Mouse (Mus musculus) CH12.LX (cell line): ENCODE results near the gene Snx11. TPM values are rescaled to one million over a fixed set of nuclear protein-coding genes. Genes with fewer than 3 reads are reported as not detected.
A peak's percentile ranks its signal among the peaks of the same experiment; 100 is the strongest.

ENCODE experiments used
- DNase-seq: peaks from one replicate; pipeline ENCODE4 v3.0.0-alpha.2; 2013; ENCODE audit errors: extremely low read depth
- H3K27ac ChIP-seq: 2 replicates; pipeline ENCODE4 v1.5.1; 2012; ENCODE audit warnings: low read depth, mild to moderate bottlenecking, control low read depth, moderate library complexity; ENCODE audit not compliant: insufficient read depth
- H3K27me3 ChIP-seq: replicated peaks from 2 replicates; pipeline ENCODE3; 2012; ENCODE audit warnings: inconsistent platforms
- H3K36me3 ChIP-seq, 2 experiments: replicated peaks in 1 of 2; 2 replicates each; pipeline versions ENCODE3 to v1.6.1; 2012; ENCODE audit warnings: inconsistent platforms in 1 of 2, low read length in 1 of 2, mild to moderate bottlenecking in 1 of 2, mixed read lengths in 1 of 2, moderate library complexity in 1 of 2; ENCODE audit not compliant: control insufficient read depth in 1 of 2, insufficient read depth in 1 of 2
- H3K4me1 ChIP-seq, 2 experiments: 2 replicates each; pipeline ENCODE4 v1.6.1; 2012; ENCODE audit warnings: inconsistent platforms in 1 of 2, moderate library complexity in 1 of 2; ENCODE audit not compliant: insufficient read depth in 2 of 2, control insufficient read depth in 1 of 2
- H3K4me2 ChIP-seq: 2 replicates; pipeline ENCODE4 v1.6.1; 2012; ENCODE audit warnings: low read depth, mild to moderate bottlenecking, control low read depth; ENCODE audit not compliant: poor library complexity, insufficient read depth, severe bottlenecking
- H3K4me3 ChIP-seq, 3 experiments: fragments of 150-350 bp in 1 of 3; sonication (generic) in 1 of 3; replicated peaks in 1 of 3; 2 replicates each; pipeline versions ENCODE3 to v1.5.1; 2011 to 2012; ENCODE audit warnings: low read depth in 2 of 3, low read length in 2 of 3, mild to moderate bottlenecking in 2 of 3, moderate library complexity in 2 of 3, control low read depth in 1 of 3, improper control_type of control experiment in 1 of 3, inconsistent platforms in 1 of 3, mixed read lengths in 1 of 3; ENCODE audit not compliant: poor library complexity in 1 of 3
- H3K79me2 ChIP-seq: replicated peaks from 2 replicates; pipeline ENCODE4 v1.6.1; 2012; ENCODE audit warnings: mild to moderate bottlenecking, moderate library complexity; ENCODE audit not compliant: control insufficient read depth, poor library complexity, insufficient read depth, severe bottlenecking; ENCODE audit errors: extremely low read depth
- H3K9ac ChIP-seq: 2 replicates; pipeline ENCODE4 v1.6.1; 2012; ENCODE audit warnings: low read depth, mild to moderate bottlenecking, control low read depth, moderate library complexity; ENCODE audit not compliant: insufficient read depth
- H3K9me3 ChIP-seq: replicated peaks from 2 replicates; pipeline ENCODE3; 2012; ENCODE audit warnings: low read length, inconsistent platforms, mixed read lengths
- BHLHE40 ChIP-seq: IDR thresholded peaks from 2 replicates; pipeline ENCODE4 v1.6.1; 2011; ENCODE audit warnings: mild to moderate bottlenecking, low read depth, low read length, improper control_type of control experiment
- CHD1 ChIP-seq: IDR thresholded peaks from 2 replicates; pipeline ENCODE4 v1.6.1; 2012; ENCODE audit warnings: low read depth, low read length, improper control_type of control experiment, inconsistent platforms
- CHD2 ChIP-seq: IDR thresholded peaks from 2 replicates; pipeline ENCODE4 v1.6.1; 2011; ENCODE audit warnings: low read length, improper control_type of control experiment
- ELF1 ChIP-seq: IDR thresholded peaks from 2 replicates; pipeline ENCODE4 v1.6.1; 2014; ENCODE audit warnings: low read depth, mild to moderate bottlenecking, inconsistent platforms, low read length, improper control_type of control experiment
- EP300 ChIP-seq: IDR thresholded peaks from 2 replicates; pipeline ENCODE4 v1.6.1; 2011; ENCODE audit warnings: low read length, improper control_type of control experiment
- ETS1 ChIP-seq: conservative IDR thresholded peaks from 2 replicates; pipeline ENCODE4 v1.6.1; 2012; ENCODE audit warnings: low read depth, mild to moderate bottlenecking, inconsistent platforms, low read length, improper control_type of control experiment, moderate library complexity
- HCFC1 ChIP-seq: IDR thresholded peaks from 2 replicates; pipeline ENCODE4 v1.6.1; 2012; ENCODE audit warnings: low read depth, mild to moderate bottlenecking, inconsistent platforms, low read length, improper control_type of control experiment
- IRF4 ChIP-seq: IDR thresholded peaks from 2 replicates; pipeline ENCODE4 v1.6.1; 2014; ENCODE audit warnings: low read depth, mild to moderate bottlenecking, inconsistent platforms, low read length, improper control_type of control experiment
- MAZ ChIP-seq: IDR thresholded peaks from 2 replicates; pipeline ENCODE4 v1.6.1; 2012; ENCODE audit warnings: low read depth, mild to moderate bottlenecking, inconsistent platforms, low read length, improper control_type of control experiment, moderate library complexity
- MXI1 ChIP-seq: IDR thresholded peaks from 2 replicates; pipeline ENCODE4 v1.6.1; 2011; ENCODE audit warnings: mild to moderate bottlenecking, low read depth, low read length, improper control_type of control experiment
- MYC ChIP-seq: IDR thresholded peaks from 2 replicates; pipeline ENCODE4 v1.6.1; 2011; ENCODE audit warnings: low read depth, mild to moderate bottlenecking, improper control_type of control experiment, low read length
- NELFE ChIP-seq: IDR thresholded peaks from 2 replicates; pipeline ENCODE4 v1.6.1; 2011; ENCODE audit warnings: low read depth, low read length, improper control_type of control experiment
- NRF1 ChIP-seq: IDR thresholded peaks from 2 replicates; pipeline ENCODE4 v1.6.1; 2014; ENCODE audit warnings: low read depth, mild to moderate bottlenecking, inconsistent platforms, low read length, improper control_type of control experiment, moderate library complexity
- PAX5 ChIP-seq: IDR thresholded peaks from 2 replicates; pipeline ENCODE4 v1.6.1; 2012; ENCODE audit warnings: low read length, inconsistent platforms, mixed read lengths
- POLR2A ChIP-seq: IDR thresholded peaks from 2 replicates; pipeline ENCODE4 v1.6.1; 2011; ENCODE audit warnings: low read depth, mild to moderate bottlenecking, improper control_type of control experiment, low read length
- RCOR1 ChIP-seq: conservative IDR thresholded peaks from 2 replicates; pipeline ENCODE4 v1.6.1; 2012; ENCODE audit warnings: low read depth, mild to moderate bottlenecking, inconsistent platforms, low read length, improper control_type of control experiment
- SIN3A ChIP-seq: IDR thresholded peaks from 2 replicates; pipeline ENCODE4 v1.6.1; 2012; ENCODE audit warnings: low read length, improper control_type of control experiment, inconsistent platforms
- TBP ChIP-seq: conservative IDR thresholded peaks from 2 replicates; pipeline ENCODE4 v1.6.1; 2011; ENCODE audit warnings: low read depth, low read length, improper control_type of control experiment
- TCF12 ChIP-seq: IDR thresholded peaks from 2 replicates; pipeline ENCODE4 v1.6.1; 2014; ENCODE audit warnings: low read depth, mild to moderate bottlenecking, inconsistent platforms, low read length, improper control_type of control experiment
- UBTF ChIP-seq: IDR thresholded peaks from 2 replicates; pipeline ENCODE4 v1.6.1; 2012; ENCODE audit warnings: low read depth, mild to moderate bottlenecking, inconsistent platforms, low read length, improper control_type of control experiment, moderate library complexity
- USF1 ChIP-seq: IDR thresholded peaks from 2 replicates; pipeline ENCODE4 v1.6.1; 2014; ENCODE audit warnings: low read depth, mild to moderate bottlenecking, inconsistent platforms, low read length, improper control_type of control experiment
- ZC3H11A ChIP-seq: IDR thresholded peaks from 2 replicates; pipeline ENCODE4 v1.6.1; 2012; ENCODE audit warnings: low read depth, mild to moderate bottlenecking, inconsistent platforms, low read length, improper control_type of control experiment
- ZKSCAN1 ChIP-seq: IDR thresholded peaks from 2 replicates; pipeline ENCODE4 v1.6.1; 2012; ENCODE audit warnings: low read depth, inconsistent platforms, low read length, improper control_type of control experiment, borderline replicate concordance
- ZMIZ1 ChIP-seq: IDR thresholded peaks from 2 replicates; pipeline ENCODE4 v1.6.1; 2012; ENCODE audit warnings: low read depth, mild to moderate bottlenecking, inconsistent platforms, low read length, improper control_type of control experiment
- dilution Hi-C: fragments of 300-500 bp; cut with MboI; formaldehyde crosslinking; loops from 2 replicates; pipeline ENCODE4 v1.14.3; 2020; ENCODE audit warnings: low sequenced_read_pairs; ENCODE audit not compliant: extremely low pct_unique_long_range_greater_than_20kb, extremely low pct_ligation_motif_present
- in situ Hi-C: fragments of 300-500 bp; cut with MboI; formaldehyde crosslinking; loops from 3 replicates; pipeline ENCODE4 v1.14.3; 2019; ENCODE audit warnings: low sequenced_read_pairs, low pct_ligation_motif_present, low pct_unique_long_range_greater_than_20kb, mixed read lengths
- polyA plus RNA-seq: library from polyadenylated mRNA; unstranded; fragments of >175 nt; gene quantifications from 2 replicates; pipeline ENCODE4 v1.2.1, GENCODE M21; 2012; ENCODE audit warnings: low read depth; ENCODE audit not compliant: insufficient read length
- total RNA-seq, 2 experiments: library from RNA; depleted of rRNA; stranded (reverse); fragments of 300-350 nt in 1 of 2; fragments of >200 nt in 1 of 2; gene quantifications; 2 replicates each; pipeline ENCODE4 v1.2.3; 2012 to 2014

The Snx11 gene
- total and polyA plus RNA-seq, 3 experiments = 153 to 244 (median 217) TPM

DNA sequence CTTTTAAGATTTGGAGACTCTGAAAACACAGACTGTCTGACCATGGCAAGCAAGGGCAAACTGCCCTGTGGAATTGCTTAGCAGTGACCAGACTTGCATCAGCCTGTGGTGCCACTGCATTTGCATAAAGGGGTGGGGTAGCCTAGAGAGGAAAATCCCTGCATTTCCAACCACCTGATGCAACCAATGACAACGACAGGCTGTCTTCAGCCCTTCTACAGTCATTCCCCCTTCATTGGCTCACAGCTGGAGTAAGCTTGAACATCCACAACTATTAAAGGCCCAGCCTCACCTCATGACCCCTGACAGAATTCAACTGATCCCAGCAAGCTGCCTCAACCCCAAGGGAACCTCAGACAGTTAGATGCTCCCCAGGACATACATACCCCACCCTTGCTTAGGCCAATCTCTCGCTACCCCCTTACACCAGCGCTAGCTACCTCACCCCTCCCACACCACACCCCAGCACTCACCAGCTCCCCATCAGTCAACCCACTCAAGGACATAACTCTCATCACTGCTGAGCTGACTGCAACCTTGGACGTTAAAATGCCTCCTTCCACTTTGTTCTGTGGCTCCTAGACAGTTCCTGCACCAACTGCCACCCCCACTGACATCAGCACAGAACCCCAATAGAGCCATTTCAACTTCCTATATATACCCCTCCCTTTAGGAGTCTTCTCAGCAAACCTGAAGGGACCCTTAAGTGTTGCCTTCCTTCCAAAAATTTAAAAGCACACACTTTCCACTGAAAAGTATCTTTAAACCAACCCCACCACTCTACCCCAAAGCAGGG is 45.5 kb upstream of the Snx11 start (continued):
- TF ChIP-seq MXI1 (no peak; the same call in 1 of the 2 replicates), POLR2A (peak; percentile 95), NRF1 (0 out of 2 replicates have a peak, but pooled peaks have one; percentile 25), USF1 (peak; percentile 53), PAX5 (no peak), BHLHE40 (no peak), CHD1 (peak; percentile 96; the same call in 1 of the 2 replicates), ZKSCAN1 (no peak), RCOR1 (peak; percentile 64; the same call in 1 of the 2 replicates), HCFC1 (peak; percentile 35), EP300 (peak; percentile 29; the same call in 1 of the 2 replicates), ZMIZ1 (peak; percentile 95), TBP (peak; percentile 98), IRF4 (peak; percentile 63; the same call in 1 of the 2 replicates), MYC (peak; percentile 89), SIN3A (peak; percentile 99), CHD2 (peak; percentile 32; the same call in 1 of the 2 replicates), ETS1 (peak; percentile 89), ZC3H11A (no peak), UBTF (no peak; the same call in 1 of the 2 replicates), MAZ (peak; percentile 59; the same call in 1 of the 2 replicates), ELF1 (0 out of 2 replicates have a peak, but pooled peaks have one; percentile 15), NELFE (peak; percentile 97)

DNA sequence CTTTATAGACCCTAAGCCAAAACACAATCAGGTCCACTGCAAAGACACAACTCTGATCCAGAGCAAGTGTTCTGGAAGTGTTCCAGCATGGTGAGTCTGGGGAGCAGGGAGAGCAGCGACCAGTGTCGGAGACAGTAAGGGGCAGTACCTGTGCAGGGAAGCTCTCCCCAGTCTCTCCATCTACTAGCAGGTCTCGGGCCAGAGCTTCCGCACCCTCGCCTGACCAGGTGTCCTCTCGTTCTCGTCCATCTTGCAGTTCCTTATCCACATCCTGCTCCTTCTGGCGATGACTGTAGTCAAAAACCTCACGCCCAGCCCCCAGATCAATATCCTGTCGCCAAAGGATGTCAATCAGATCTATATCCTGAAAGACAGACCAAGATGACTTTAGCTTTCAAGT is 44.6 kb upstream of the Snx11 start:
- Histone ChIP-seq H3K4me2 (peak overlapping the region; percentile 80), H3K27me3 (no peaks in the 10 kb centered on the region), H3K36me3 (peaks cover 59 to 73% of the 10 kb centered on the region in 2 experiments), H3K4me3 (peak overlapping the region; percentile 50 to 74 (median 67)), H3K4me1 (peaks cover 40 to 76% of the 10 kb centered on the region in 2 experiments), H3K9me3 (no peaks in the 10 kb centered on the region), H3K9ac (peak overlapping the region; percentile 100), H3K27ac (peak overlapping the region; percentile 94), H3K79me2 (peaks cover 86% of the 10 kb centered on the region)
- dilution Hi-C loops (no loop called here), in situ Hi-C loops (no loop called here)
- 0 out of 2 replicates have a peak, but pooled peaks have one; percentile 16 for TF ChIP-seq ELF1
- TF ChIP-seq TCF12 = peak; percentile 47; the same call in 1 of the 2 replicates
- TF ChIP-seq MXI1 = peak; percentile 55; the same call in 1 of the 2 replicates
- peak; percentile 93 for TF ChIP-seq CHD1
- TF ChIP-seq HCFC1 = no peak
- peak; percentile 45 for DNase-seq
